Mouse (Mus musculus): ENCODE results near the gene Igfbp2.

The Igfbp2 gene

DNA sequence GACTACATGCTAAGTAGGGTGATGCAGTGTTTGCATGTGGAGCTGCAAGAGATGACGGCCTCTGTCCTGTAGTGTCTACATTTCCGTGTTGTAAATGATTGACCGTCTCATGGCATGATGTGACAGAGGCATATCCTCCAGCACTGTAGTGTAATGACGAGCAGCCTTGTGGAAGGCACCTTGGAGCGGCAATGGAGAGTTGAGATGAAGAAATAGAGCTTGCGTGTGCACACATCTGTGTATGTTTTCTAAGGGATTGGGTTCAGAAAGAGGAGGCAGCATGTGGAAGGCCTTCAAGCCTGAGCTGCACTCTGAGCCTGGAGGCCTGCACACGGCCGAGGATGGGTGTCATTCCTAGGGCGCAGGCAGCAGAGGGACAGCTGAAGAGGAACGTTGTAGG is 31.4 kb downstream of the Igfbp2 start:
- no peak for DNase-seq (ENCODE audit: low spot score)

DNA sequence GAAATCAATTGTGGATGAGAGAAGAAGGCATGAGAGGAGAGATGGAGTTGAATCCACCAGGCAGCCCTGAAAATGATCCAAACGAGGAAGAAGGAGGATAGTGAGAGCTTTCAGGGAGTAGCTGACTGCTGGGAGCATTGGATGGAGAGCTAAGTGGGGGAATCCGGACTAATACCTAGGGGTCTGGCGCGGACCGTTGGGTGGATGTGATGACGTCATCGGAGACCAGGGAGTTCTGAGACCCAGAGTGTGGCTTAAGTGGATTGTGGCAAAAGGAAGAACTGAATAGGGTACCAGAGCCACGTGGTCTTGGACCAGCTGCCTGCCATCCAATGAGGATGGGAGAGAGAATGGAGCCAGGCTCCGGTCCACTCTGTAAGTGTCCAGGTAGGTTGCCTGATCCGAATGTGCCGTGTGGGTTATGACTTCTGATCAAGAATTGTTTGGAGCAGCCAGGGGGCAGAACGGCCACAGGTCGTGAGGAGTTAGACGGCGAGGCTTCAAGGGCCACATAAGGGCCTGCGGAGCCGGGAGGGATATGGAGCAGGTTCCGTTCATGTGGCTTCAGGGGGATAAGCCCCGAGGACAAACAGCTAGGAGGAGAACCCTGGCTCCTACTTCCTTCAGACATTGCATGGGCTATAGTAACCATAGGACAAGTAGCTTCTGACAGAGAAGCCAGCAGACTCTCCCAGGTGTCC is 32.1 kb downstream of the Igfbp2 start:
- DNase-seq (ENCODE audit: low spot score): no peak

DNA sequence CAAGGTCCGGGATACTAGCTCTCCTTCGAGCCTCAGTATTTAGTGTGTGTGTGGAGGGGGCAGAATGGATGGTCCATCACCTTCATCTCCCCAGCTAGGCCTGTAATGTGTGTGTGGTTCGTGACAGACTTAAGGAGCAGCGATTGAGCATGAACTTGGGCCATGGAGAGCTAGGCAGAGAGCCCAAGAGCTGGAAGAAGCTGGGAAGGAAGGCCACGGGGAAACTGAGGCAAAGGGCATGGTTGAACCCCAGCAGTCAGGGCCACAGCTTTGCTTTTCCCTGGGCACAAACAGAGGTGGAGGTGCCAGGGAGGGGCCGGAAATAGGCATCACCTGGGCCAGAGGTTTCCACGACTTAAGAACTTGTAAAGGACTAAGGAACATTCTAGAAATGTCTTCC is 32.8 kb downstream of the Igfbp2 start:
- DNase-seq (ENCODE audit: low spot score): no peak

DNA sequence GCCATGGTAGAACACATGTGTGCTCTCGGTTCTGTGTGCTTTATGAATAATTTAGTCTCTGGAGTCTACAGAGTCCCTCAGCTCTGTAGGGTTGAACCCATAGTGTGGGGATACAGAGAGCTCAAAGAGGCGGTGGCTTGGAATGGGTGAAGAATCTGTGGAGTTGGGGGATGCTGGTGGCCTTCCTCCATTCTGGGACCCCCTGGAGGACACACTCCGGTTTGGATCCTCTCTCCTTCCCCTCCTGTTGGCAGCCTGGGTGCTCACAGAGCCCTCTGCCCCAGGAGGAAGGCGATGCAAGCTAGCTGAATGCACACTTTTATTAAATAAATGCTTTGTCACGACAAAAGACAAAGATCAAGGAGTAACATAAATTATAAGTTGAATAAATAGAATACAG is 33.3 kb downstream of the Igfbp2 start:
- DNase-seq (ENCODE audit: low spot score): no peak

DNA sequence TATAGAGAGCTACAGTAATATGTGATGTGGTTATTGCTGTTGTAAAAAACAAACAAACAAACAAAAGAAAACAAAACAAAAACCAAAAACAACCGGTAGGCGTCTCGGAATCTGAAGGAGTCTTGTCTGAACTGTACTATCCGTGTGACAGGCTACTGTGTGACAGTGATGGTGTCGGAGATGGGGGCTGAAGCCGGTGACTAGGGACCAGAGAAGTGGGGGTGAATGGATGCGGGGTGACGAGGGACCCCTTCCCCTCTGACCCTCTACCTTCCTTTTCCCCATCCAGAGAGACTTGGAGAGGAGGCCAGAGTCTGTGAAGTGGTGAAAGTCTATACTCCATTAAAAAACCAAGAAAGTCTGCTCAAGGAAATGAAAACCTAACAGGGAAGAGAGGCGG is 34.0 kb downstream of the Igfbp2 start:
- DNase-seq (ENCODE audit: low spot score): no peak

DNA sequence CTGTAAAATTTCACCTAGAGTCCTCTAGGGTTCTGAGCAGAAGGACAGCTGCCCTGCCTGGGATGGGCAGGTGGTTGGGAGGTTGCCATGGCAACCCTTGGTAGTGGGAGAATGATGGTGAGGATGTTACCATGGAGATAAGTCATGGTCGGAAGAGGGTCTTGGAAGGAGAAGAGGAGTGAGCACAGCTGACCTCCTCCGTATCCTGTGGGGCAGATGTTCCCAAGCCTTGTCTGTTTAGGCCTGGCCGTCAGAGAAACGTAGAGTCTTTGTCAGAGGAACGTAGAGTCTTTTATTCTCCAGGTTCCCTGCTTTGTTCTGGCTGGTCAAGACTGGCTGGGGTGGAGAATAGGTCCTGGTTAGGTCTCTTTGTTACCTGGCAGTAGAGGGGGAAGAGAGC is 34.6 kb downstream of the Igfbp2 start:
- DNase-seq (ENCODE audit: low spot score): peak; percentile 58

DNA sequence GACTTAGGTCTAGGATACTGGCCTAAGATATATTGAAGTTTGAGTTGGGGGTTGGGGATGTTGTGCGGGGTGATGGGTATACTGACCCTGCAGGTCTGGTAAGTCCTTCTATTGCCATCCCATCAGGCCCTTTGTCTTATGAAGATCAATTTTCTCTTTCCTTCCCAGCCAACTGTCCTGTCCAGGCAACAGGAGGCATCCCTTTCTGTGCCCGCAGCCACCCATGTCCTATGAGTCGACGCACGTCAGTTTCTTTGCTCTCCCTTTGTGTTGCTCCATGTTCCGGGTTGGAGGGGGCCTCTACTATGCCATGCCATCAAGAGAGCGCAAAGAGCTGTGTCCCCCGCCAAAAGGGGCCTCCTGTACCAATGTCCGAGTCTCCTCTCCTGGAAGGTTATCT is 35.7 kb downstream of the Igfbp2 start:
- DNase-seq (ENCODE audit: low spot score): no peak

DNA sequence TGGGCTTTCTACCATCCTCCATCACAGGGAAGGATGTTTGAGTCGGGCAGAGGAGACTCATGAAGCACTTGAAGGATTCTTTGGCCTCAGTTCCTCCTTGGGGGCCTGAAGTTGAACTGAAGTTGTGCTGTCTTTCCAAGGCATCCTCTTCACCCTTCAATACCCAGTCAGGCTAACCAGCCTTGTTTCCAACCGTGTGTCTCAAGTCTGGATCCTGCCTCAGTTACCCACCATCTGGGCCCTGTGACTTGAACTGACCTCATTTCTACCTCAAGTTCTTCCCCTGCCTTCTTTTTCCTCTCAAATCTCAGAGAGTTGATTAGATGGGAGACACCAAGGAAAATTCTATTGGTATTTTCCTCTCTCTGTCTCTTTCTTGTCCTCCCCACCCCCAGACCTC is 36.2 kb downstream of the Igfbp2 start:
- no peak for DNase-seq (ENCODE audit: low spot score)

DNA sequence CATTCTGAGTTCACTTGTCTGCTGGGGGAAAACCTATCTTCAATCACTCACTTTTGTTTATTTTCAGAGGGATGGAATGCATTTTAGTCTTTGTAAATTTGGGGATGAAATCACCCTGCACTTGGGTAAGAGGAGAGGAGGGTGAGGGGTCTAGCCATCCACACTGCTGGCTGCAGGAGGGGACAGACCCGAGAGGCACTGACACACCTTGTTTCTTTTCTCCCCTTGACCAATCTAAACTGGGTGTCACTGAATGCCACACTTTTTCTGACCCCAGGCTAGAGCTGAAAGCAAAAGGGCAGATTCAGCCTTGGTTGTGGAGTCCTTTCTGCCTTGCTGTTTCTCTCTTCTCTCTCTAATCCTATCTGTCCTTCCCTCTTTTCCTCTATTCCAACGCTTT is 37.4 kb downstream of the Igfbp2 start:
- DNase-seq (ENCODE audit: low spot score): no peak

DNA sequence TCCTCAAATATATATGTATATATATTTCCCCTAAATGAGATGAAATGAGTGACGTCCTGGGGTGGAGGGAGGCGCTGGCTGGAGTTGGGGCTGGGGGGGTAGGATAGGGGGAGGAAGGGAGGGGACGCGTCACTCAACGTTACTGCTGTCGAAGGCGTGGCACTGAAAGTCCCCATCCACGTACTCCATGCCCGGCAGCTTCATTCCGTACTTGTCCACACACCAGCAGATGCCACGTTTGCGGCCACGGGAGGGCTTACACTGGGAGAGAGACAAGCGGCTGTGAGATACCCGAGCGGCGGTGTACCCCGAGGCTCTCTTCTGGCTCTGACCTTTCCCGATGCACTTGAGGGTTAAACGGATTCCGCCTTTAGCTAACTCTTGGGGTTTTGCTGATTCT is 37.9 kb downstream of the Igfbp2 start:
- no peak for DNase-seq (ENCODE audit: low spot score)

DNA sequence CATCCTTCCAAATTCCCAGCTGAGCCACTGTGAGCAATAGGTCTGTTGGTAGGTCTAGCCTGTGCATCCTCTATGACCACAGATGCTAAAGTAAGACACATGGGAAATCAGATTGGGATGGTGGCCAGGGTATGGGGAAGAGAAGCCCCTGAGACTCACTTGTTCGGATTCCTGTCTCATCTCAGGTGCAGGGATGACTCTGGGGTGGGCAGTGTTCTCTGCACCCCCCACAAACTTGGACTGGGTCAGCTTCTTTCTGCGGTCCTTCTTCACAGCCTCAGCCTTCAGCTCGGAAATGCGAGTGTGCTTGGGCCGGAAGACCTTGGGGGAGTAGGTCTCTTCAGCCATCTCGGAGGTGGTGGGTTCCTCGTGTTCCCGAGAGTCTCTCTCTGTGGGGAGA is 39.4 kb downstream of the Igfbp2 start:
- DNase-seq (ENCODE audit: low spot score): no peak

DNA sequence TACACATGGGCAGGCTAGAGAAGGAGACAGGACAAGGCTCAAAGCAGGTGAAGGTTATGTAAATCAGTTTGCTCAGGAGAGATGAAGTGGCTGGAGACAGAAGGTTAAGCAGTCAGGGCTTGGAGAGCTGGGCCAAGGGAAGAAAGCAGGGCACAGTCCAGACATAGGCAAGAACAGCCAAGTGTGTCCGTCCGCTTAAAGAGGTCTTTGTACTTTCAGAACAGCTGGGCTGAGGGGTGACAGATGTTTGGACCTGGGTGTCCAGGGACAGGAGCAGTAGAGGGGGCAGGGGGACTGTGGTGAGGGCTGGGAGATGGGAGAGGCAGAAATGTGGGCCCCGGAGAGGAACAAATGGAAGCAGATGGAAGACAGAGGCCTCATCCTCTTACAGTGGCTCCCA is 40.0 kb downstream of the Igfbp2 start:
- DNase-seq (ENCODE audit: low spot score): no peak

DNA sequence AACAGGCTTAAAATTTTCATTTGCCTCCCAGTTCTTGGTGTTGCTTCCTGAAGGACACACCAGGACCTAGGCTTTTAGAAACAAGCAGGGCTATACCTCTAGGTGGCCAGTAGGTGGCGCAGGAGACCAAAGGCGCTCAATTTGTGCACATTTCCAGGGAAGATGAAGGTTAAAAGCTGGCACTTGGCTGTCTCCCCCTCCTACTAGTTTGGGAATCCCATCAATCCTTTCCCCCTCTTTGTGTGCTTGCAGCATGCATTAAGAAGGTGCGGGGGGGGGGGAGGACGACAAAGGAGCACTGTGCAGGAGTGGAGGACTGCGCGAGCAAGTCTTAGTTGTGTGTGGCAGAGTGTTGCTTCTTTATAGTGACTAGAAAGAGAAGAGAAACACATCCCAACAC is 41.6 kb downstream of the Igfbp2 start:
- DNase-seq (ENCODE audit: low spot score): peak; percentile 92

DNA sequence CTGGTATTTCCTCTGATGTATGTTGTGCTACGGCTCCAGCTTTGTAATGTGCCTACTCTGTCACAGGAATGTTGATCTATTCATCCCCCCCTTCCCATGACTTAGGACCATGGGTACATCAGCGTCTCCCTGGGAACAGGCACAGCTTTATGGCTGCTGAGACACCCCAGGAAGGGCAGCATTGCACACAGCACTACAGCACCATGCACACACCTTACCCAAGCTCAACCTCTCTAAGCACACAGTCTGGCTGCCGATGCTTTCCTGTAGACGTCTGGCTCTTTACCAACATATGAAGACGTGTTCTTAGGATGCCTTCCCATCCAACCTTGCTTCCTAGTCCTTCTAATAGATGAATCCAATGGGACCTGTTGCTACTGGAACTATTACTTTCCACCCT is 42.1 kb downstream of the Igfbp2 start:
- DNase-seq (ENCODE audit: low spot score): no peak

DNA sequence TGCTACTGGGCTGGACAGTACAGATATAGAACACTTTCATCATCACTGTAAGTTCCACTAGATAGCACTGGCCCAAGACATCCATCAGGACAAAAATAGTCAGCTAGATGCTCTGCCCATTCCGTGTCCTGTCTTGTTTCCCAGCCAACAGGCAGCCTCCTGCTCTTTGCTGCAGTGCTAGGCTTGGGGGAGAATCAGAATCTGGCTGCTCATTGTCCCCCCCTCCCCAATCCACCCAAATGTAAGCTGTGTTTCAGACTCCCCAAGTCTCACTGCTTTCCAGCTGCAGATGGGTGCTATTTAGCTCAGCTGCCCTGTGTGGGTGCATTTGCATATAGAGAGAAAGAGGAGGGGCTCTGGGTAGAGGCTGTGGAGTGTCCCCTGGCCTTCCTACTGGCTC is 43.0 kb downstream of the Igfbp2 start:
- DNase-seq (ENCODE audit: low spot score): no peak

DNA sequence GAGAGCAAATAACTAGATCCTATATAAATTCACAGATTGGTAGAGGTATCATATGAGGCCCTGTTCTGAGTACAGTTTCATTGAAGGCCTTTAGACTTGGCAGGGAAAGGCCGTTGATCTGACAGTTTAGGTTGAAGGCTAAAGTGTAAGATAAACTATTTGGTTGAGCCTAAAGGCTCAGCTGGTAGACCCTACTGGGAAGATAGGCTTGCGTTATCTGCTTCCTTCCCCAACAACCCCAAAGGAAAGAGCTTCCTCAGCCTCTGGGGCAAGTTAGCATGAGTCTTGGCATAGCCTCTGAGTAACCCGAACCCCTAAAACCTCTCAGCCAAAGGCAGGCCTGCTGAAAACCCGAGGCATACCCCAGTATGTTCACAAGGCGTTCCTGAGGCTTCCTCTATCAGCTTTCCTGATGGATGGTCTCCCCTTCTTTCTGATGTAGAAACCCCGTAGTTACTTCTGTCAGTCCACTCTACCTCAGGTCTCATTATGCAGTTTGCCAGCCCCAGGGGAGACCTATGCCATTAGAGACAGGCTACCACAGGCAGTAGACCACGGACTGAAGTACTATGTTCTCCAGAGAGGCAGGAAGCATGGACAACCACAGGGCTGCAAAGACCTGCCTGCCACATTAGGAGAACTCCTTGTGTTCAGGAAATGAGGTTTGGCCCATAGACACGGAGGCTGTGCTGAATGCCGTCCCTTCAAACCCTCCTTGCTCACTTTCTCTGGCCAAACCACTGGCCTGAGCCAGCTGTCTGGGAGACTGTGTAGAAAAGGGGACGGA is 44.3 kb downstream of the Igfbp2 start:
- no peak for DNase-seq (ENCODE audit: low spot score)

DNA sequence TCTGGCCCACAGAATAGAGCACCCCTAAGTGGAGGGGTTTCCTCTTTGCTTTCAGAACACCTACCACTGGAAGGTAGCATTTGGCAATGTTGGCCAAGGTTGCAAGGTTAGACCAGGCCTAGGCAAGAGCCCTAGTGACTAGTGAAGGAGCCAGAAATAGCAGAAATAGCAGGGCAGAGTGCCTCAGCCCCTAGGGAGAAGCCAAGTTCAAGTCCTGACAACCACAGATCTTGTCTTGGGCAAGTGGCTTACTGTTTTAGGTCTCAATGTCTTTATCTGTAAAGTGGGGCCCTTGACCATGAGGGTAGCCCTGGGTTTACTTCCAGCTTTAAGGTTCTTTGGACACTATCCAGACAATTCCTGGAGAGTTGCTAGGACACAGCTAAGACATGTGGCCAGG is 45.0 kb downstream of the Igfbp2 start:
- no peak for DNase-seq (ENCODE audit: low spot score)

DNA sequence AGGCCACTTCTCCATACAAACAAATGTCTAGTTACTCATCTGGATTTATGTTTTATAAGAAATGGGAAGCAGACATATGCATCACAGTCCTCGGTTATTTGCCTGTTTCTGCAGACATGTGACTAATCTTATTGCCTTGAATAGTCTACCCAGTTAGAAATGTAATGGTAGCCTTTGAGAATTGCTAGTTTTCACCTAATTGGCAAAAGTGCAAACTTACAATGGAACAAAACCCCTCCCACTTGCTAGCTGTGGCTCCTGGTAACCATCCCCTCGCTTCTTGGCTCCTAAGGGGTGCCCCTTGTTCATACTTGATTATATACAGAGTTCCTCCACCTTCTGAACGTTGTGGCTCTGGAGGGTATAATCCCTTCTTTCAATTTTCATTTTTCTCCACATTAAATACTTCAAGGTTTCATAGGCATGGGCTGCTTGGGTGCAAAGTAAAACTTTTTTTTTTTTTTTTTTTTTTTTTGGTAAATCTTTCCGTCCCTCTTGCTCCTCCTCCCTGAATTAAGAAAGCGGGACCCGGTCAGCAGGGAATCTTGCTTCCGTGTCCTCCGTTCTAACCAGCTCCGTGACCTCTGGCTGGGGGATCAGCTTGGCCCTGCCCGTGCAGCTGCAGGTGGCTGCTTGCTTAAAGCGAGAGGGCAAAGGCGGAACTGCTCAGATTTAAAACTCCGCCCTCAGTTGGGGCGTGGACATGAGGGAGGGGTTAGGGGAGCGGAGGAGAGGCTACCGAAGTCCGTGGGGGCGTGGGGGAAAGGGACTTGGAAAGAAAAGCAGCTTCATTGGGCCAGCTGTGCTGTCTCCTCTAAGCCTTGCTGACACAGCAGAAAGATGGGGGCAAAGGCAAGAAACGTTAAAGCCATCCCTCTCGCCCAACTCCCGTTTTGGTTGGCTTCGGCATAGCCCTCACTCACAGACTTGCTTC is 45.6 kb downstream of the Igfbp2 start:
- DNase-seq (ENCODE audit: low spot score): peak; percentile 90

DNA sequence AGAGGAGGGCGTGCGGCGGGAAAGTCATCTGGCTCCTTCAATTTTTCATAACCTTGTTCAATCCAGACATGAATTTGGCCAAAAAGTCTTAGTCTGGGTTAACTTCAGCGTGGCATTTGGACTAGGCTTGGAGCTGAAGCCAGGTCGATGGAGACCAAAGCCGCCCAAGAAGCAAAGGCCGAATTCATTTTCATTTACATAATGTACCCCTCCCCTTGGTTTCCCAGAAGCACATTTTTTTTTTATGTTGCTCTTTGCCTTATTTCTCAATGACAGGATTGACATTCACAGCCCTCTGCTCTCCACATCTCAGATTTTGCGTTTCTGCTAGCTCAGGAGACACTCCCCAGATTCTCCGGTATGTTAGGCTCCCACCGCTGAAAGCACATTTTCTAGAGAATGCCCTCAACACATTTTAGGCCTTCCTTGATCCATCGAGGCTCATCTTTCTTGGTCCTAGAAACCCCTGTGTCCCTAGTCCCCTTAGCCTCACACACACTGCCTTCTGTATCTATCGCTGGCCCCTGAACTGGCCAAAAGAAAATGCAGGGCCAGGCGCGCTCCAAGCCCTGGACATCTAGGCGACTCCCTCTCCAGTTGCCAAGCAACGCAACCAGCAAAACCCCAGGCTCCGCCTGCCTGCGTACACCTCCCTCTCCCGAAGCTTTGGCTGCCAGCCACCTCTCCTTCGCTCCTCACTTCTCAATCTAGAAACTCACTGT is 46.5 kb downstream of the Igfbp2 start:
- DNase-seq (ENCODE audit: low spot score): peak; percentile 92

DNA sequence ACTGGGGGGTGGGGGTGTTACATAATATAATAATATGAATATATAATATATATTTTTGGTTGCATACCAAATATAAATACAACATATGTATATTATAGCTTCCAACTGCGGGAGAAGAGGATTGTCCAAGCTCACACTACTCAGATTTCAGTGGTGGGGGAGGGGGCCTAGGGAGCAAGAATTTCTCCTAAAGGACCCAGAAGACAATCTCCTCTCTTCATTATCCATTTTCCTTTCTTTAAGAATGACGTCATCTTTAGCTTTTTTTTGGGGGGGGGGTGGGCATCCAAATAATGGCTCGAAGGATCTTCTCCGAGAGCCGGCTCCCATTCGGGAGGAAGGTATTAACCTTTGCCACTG is 47.0 kb downstream of the Igfbp2 start:
- DNase-seq (ENCODE audit: low spot score): no peak

DNA sequence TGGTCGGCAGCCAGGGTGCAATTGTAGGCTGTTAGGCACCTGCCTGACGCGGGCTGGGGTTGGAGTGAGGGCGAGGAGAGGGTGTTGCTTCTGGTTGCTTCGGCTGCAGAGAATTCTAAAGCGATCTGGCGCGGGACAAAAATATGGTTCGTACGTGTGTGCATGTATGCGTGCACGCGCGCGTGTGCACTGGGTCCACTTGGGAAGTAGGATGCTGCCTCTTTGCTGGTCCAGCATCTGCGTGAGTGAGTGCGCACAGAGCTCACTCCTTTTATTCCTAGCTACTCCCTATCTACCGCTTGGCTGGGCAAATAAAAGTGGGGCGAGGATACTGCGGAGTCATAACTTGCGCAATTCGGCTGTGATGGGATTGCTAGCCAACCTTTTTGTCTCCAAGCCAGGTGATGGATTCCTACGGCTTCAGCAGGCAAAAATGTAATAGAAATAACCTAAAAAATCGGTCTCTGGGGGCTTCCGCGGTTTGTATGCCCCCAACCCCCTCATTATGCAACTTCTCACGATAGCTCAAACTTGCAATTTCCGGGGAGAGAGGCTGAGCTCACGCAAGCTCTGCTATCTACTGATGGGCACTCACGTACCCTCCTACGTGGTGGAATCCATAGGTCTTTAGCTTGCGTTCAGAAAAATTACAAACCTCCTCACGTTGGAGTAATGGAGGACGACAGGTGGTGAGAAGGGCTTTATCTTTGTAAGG is 47.6 kb downstream of the Igfbp2 start:
- peak; percentile 67 for DNase-seq (ENCODE audit: low spot score)

DNA sequence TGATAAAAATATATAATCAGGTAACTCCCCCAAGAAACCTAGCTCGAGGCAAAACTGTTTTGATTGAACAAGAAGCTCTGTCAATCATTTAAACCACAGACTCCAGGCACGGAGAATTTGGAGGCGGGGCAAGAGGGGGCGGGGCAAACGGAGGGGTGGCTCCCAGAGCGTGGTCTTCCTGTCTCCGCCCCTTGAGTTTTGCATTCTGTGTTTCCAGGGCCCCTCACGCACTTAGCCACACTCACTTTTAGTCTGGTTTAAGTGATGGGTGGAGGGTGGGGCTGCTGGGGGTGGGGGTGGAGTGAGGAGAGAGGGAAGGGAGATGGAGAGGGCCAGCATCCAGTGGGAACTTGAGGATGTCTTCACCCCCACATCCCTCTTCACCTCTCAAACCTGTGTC is 48.2 kb downstream of the Igfbp2 start:
- peak; percentile 96 for DNase-seq (ENCODE audit: low spot score)

Data from embryo, embryonic 10.5 days (tissue).